Mouse (Mus musculus) bone marrow, adult 2 months (tissue): Measurements from ENCODE around the gene Olfr1437.

Source experiments
- CTCF ChIP-seq: fragments of 200-500 bp; IDR thresholded peaks from 2 replicates; pipeline ENCODE4 v1.5.1; 2011; ENCODE audit warnings: low read length, control low read depth; ENCODE audit not compliant: control insufficient read depth, insufficient read depth
- POLR2A ChIP-seq: fragments of 200-500 bp; IDR thresholded peaks from 2 replicates; pipeline ENCODE4 v1.6.1; 2011; ENCODE audit warnings: low read depth, mild to moderate bottlenecking, control low read depth, low read length, borderline replicate concordance; ENCODE audit not compliant: control insufficient read depth

- no peak for TF ChIP-seq CTCF
- no peak for TF ChIP-seq POLR2A
Observed at GRCm38 (mm10) chr19:12325001-12325400, at the start of gene Olfr1437.
